Mouse (Mus musculus) lung, postnatal 36 days (tissue): Measurements from ENCODE around the gene Sox5.
A peak's percentile ranks its signal among the peaks of the same experiment; 100 is the strongest.

ENCODE experiments used
- DNase-seq: peaks from one replicate; pipeline ENCODE4 v3.0.0; 2022; ENCODE audit warnings: mixed read lengths

The Sox5 gene

GRCm38 (mm10) chr6:144560211-144560610, 221.6 kb downstream of the Sox5 start:
- no peak for DNase-seq

GRCm38 (mm10) chr6:144553476-144553875, 228.3 kb downstream of the Sox5 start:
- DNase-seq, result no peak

- no peak for DNase-seq
Measured at GRCm38 (mm10) chr6:144548991-144549390, 232.8 kb downstream of the Sox5 start.

- no peak for DNase-seq
Measured at GRCm38 (mm10) chr6:144547141-144547540, 234.6 kb downstream of the Sox5 start.

- no peak for DNase-seq
Measured at GRCm38 (mm10) chr6:144545549-144545948, 236.2 kb downstream of the Sox5 start.

GRCm38 (mm10) chr6:144541316-144541715, 240.5 kb downstream of the Sox5 start:
- DNase-seq, result no peak

GRCm38 (mm10) chr6:144539439-144540192, 242.2 kb downstream of the Sox5 start:
- no peak for DNase-seq

- DNase-seq, result no peak
Measured at GRCm38 (mm10) chr6:144523479-144523878, 258.3 kb downstream of the Sox5 start.

- no peak for DNase-seq
Measured at GRCm38 (mm10) chr6:144518811-144519210, 263.0 kb downstream of the Sox5 start.

GRCm38 (mm10) chr6:144515905-144516304, 265.9 kb downstream of the Sox5 start:
- DNase-seq, result no peak

GRCm38 (mm10) chr6:144513761-144514160, 268.0 kb downstream of the Sox5 start:
- peak; percentile 32 for DNase-seq

GRCm38 (mm10) chr6:144511925-144512324, 269.9 kb downstream of the Sox5 start:
- no peak for DNase-seq

GRCm38 (mm10) chr6:144510147-144510546, 271.6 kb downstream of the Sox5 start:
- no peak for DNase-seq

- no peak for DNase-seq
Measured at GRCm38 (mm10) chr6:144504197-144504551, 277.6 kb downstream of the Sox5 start.

- no peak for DNase-seq
Measured at GRCm38 (mm10) chr6:144503399-144504196, 278.2 kb downstream of the Sox5 start.

GRCm38 (mm10) chr6:144501439-144501838, 280.3 kb downstream of the Sox5 start:
- no peak for DNase-seq

GRCm38 (mm10) chr6:144498177-144498576, 283.6 kb downstream of the Sox5 start:
- DNase-seq, result no peak

- peak; percentile 35 for DNase-seq
Measured at GRCm38 (mm10) chr6:144491761-144492415, 289.9 kb downstream of the Sox5 start.

GRCm38 (mm10) chr6:144490896-144491295, 290.9 kb downstream of the Sox5 start:
- DNase-seq, result no peak

GRCm38 (mm10) chr6:144485578-144485977, 296.2 kb downstream of the Sox5 start:
- DNase-seq, result no peak

- DNase-seq, result no peak
Measured at GRCm38 (mm10) chr6:144483166-144483565, 298.6 kb downstream of the Sox5 start.

- no peak for DNase-seq
Measured at GRCm38 (mm10) chr6:144480648-144481528, 300.9 kb downstream of the Sox5 start.

GRCm38 (mm10) chr6:144479861-144480260, 301.9 kb downstream of the Sox5 start:
- DNase-seq, result no peak
